Mouse (Mus musculus) C2C12 (cell line): Measurements from ENCODE around the gene Dhx32. TPM values are rescaled to one million over a fixed set of nuclear protein-coding genes. Genes with fewer than 3 reads are reported as not detected.

Source experiments
- H3K27me3 ChIP-seq: one replicate; pipeline ENCODE4 v1.6.1; 2011; ENCODE audit not compliant: control insufficient read depth, insufficient read depth, insufficient read length
- H3K36me3 ChIP-seq: one replicate; pipeline ENCODE4 v1.6.1; 2011; ENCODE audit not compliant: control insufficient read depth, insufficient read depth
- H3K4me3 ChIP-seq: one replicate; pipeline ENCODE4 v1.5.1; 2011; ENCODE audit warnings: mild to moderate bottlenecking, control low read depth; ENCODE audit not compliant: poor library complexity, insufficient read depth, severe bottlenecking
- H3K79me2 ChIP-seq: one replicate; pipeline ENCODE4 v1.6.1; 2011; ENCODE audit not compliant: control insufficient read depth, insufficient read depth
- H3K79me3 ChIP-seq: one replicate; pipeline ENCODE4 v1.6.1; 2011; ENCODE audit warnings: low read depth, control low read depth
- H3ac ChIP-seq: one replicate; pipeline ENCODE3; 2011; ENCODE audit warnings: low read depth; ENCODE audit not compliant: control insufficient read depth, insufficient read length
- CEBPB ChIP-seq: IDR thresholded peaks from one replicate; pipeline ENCODE4 v1.6.1; 2011; ENCODE audit warnings: low read depth, mild to moderate bottlenecking, control low read depth, moderate library complexity
- CTCF ChIP-seq: IDR thresholded peaks from one replicate; pipeline ENCODE4 v1.5.1; 2011; ENCODE audit not compliant: control insufficient read depth, insufficient read depth, insufficient read length
- FOSL1 ChIP-seq: IDR thresholded peaks from one replicate; pipeline ENCODE4 v1.8.0; 2011; ENCODE audit warnings: mild to moderate bottlenecking, low read length; ENCODE audit not compliant: poor library complexity, insufficient read depth, severe bottlenecking
- MAX ChIP-seq: IDR thresholded peaks from one replicate; pipeline ENCODE4 v1.6.1; 2011; ENCODE audit warnings: mild to moderate bottlenecking, control low read depth
- MYOD1 ChIP-seq: IDR thresholded peaks from one replicate; pipeline ENCODE4 v1.6.1; 2011; ENCODE audit warnings: low read depth; ENCODE audit not compliant: control insufficient read depth, insufficient read length
- MYOG ChIP-seq: IDR thresholded peaks from one replicate; pipeline ENCODE4 v1.6.1; 2011; ENCODE audit not compliant: control insufficient read depth, insufficient read length; ENCODE audit errors: extremely low read depth
- USF1 ChIP-seq: IDR thresholded peaks from one replicate; pipeline ENCODE4 v1.6.1; 2011; ENCODE audit warnings: low read depth, mild to moderate bottlenecking, control low read depth, moderate library complexity
- polyA plus RNA-seq: library from polyadenylated mRNA; unstranded; fragments of >200 nt; fragmentation: generic; extraction: Trizol; gene quantifications from one replicate; pipeline ENCODE4 v1.2.1, GENCODE M21; 2012; ENCODE audit warnings: missing spikeins

The Dhx32 gene
- polyA plus RNA-seq, 1 experiment = 27.0 TPM

DNA sequence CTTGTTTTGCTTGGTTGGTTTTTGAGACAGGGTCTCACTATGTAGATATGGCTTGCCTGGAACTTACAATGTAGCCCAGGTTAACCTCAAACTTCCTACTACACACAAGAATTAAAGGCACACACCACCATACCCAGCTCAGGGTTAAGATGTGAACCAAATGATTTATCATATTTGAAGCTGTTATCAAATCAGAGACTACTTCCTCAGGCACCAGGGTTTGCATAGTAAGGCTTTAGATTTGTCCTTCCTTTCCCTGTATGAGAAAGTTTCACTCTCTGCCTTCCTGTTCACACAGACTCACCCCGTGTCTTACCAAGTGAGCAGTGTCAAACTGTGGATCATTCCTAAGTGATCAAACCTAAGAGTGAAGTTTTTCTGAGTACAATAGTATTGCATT lies 38.3 kb downstream of the Dhx32 start:
- H3ac ChIP-seq = no peak overlapping the region
- no peak overlapping the region for H3K4me3 ChIP-seq
- H3K79me2 ChIP-seq = no peaks in the 10 kb centered on the region
- TF ChIP-seq MYOG (no peak), MAX (no peak), CEBPB (no peak), MYOD1 (no peak), USF1 (no peak), CTCF (no peak), FOSL1 (no peak)
- peaks cover 4% of the 10 kb centered on the region for H3K36me3 ChIP-seq
- no peaks in the 10 kb centered on the region for H3K79me3 ChIP-seq
- no peaks in the 10 kb centered on the region for H3K27me3 ChIP-seq

DNA sequence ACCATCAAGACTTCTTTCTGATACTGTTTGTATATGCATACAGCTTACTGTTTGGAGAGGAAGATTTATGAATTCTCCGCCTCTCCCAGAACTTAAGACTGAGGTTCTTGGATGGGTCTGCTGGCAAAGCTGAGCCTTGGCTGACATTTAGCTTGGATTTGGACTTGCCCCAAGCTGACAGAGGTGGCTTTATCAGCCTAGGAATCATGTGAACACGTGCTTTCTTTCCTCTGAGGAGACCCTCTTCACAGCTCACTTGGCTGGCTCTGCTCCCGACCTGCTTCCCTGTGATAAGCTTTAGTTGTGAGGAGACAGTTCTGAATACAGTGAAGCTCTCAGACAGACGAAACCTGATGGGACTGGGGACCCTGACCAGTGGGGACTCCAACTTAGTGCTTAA lies 38.9 kb downstream of the Dhx32 start:
- H3K79me2 ChIP-seq = no peaks in the 10 kb centered on the region
- peaks cover 4% of the 10 kb centered on the region for H3K36me3 ChIP-seq
- H3ac ChIP-seq = no peak overlapping the region
- H3K79me3 ChIP-seq = no peaks in the 10 kb centered on the region
- TF ChIP-seq MYOG (no peak), FOSL1 (no peak), USF1 (no peak), MYOD1 (no peak), MAX (no peak), CEBPB (no peak), CTCF (no peak)
- H3K27me3 ChIP-seq = no peaks in the 10 kb centered on the region
- no peak overlapping the region for H3K4me3 ChIP-seq

DNA sequence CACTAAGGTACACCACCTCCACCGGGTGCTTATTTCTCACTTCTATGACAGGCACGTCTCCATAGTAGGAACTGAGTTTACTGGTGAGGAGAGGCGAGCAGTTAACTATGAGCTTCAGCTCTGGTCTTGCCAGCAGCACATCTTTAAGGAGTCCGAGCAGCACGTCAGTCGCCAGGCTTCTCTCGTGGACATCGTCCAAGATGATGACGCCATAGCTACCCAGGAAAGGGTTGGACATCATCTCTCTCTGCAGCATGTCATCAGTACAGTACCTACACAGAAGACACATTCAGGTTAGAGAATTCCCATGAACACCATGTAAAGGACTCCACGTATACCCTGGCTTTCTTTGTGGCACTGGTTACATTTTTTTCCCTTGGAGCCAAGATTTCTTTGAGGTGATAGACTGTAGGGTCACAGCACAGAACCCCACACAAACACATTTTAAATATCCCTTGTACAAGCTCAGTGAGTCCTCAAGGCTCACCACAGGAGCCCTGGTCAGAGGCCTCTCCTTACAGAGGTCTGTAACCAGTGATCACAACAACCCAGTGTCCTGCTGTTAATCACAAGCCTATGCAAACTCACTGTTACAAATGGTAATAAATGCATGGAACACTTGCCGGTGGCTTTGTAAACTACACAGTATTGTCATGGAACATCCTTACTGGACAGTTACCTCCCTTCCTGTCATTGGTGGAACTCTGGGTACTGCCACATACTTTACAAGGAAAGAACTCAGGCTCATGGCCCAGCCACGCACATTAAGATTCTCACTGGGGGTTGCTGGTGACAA lies 39.8 kb downstream of the Dhx32 start:
- TF ChIP-seq USF1 (no peak), MYOD1 (no peak), CTCF (no peak), CEBPB (no peak), MAX (no peak), MYOG (no peak), FOSL1 (no peak)
- no peak overlapping the region for H3K4me3 ChIP-seq
- H3K79me3 ChIP-seq = no peaks in the 10 kb centered on the region
- H3ac ChIP-seq = no peak overlapping the region
- H3K79me2 ChIP-seq = no peaks in the 10 kb centered on the region
- no peaks in the 10 kb centered on the region for H3K27me3 ChIP-seq
- H3K36me3 ChIP-seq = peaks cover 2% of the 10 kb centered on the region

DNA sequence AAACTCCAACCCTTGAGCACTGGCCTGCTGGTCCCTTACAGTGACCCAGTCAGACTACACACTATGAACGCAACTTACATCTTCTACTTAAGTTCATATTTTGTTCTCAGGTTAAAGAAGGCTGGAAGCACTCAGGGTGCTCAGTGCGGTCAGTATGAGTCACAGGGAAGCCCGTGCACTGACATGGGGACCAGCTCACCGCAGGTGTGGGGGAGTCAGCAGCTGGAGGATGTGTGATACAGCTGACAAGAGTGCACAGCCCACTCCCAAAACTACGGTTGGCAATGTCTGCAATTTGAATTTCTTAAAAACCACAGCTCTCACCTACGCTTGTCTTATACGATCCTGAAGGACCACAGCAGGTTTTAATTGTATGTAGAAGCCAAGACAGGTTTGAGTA lies 42.0 kb downstream of the Dhx32 start:
- Histone ChIP-seq H3ac (no peak overlapping the region), H3K36me3 (no peaks in the 10 kb centered on the region)
- TF ChIP-seq CTCF (no peak), USF1 (no peak), MAX (no peak), MYOD1 (peak; percentile 40)

DNA sequence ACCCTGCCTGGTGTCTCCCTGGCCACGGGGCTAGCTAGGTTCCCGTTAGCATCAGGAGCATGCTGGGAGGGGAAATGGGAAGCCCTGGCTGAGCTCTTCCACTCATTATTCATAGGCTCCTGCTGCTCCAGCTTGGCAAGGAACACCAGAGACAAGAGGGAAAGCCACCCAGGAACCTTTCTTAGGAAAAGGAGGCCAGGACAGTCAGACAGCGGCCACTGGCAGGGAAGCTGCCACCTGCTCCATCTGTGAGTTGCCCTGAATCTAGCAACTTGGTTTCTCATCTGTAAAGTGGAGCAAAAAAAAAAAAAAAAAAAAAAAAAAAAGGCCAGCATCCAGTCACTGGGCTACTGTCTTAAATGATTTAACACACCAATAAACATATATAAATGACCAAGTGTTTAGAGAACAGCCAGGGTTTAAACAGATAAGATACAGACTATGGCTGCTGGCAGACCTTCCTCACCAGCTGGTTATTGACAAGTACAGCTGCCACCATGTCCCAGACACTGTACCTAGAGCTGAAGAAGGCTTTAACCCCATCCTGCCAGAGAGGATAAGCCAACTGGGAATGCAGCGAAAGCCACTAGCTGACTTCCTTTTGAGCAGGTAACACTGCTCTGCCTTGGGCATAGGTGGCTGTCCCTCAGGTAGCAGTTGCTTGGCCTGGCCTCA lies 50.4 kb downstream of the Dhx32 start:
- Histone ChIP-seq H3K79me3 (no peaks in the 10 kb centered on the region), H3ac (no peak overlapping the region), H3K36me3 (peaks cover 8% of the 10 kb centered on the region), H3K4me3 (no peak overlapping the region), H3K79me2 (no peaks in the 10 kb centered on the region), H3K27me3 (no peaks in the 10 kb centered on the region)
- TF ChIP-seq MAX = no peak
- TF ChIP-seq CEBPB = no peak
- no peak for TF ChIP-seq MYOG
- TF ChIP-seq MYOD1 = peak; percentile 16
- TF ChIP-seq CTCF = no peak

More for the DNA sequence above, 42.0 kb downstream of the Dhx32 start:
- Histone ChIP-seq H3K27me3 (no peaks in the 10 kb centered on the region), H3K79me2 (no peaks in the 10 kb centered on the region), H3K4me3 (no peak overlapping the region), H3K79me3 (no peaks in the 10 kb centered on the region)
